In the genomic region with DNA sequence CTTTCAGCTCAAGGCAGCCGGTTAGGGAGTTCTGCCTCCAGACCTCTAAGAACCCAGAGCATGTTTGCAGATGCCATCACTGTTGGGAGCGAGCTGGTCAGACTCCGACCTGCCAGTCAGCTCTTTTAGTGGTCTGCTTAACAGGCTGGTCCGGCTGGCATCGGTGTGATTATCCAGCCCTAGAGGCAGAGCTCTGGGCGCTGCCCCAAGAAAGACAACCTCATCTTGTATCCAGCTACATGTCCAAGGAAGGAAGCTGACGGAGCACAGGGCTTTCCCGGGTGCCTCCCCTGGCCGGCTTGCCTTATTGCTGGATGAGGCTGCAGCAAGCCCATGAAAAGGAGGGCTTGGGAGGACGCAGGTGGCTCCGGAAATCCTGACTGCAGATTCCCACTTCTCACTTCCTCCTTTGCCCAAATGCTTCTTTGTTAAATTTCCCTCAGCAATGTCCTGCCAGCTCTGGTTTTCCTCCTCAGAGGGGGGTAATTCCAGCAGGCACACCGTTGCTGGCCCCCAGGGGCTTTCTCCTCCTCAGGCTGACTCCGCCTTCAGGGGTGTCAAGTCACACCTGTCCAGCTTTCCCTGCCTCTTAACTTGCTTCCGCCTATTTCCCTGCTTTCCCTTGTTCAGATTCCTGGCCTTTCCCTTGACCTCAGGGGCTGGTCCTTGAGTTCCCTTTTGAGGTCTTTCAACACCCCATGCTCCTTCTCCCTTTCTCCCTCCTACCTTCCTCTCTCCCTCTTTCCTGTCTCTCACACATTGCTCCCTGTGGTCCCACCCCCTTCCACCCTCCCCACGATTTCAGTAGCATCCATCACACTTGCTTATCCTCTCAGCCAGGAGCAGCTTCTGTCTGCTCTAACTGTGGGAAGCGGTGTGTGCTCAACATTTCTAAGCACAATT, we compare ENCODE assay signal across 9 mouse cellular contexts. TPM values are rescaled to one million over a fixed set of nuclear protein-coding genes. Genes with fewer than 3 reads are reported as not detected.
DNase-seq lines count a peak whose midpoint lies in the region; ATAC-seq and TF ChIP-seq lines count a peak whose summit lies in the region.
"Had no signal": no experiment of that assay in that cellular context is flagged by ENCODE, and none has a peak within 500 bp of the region (broad histone marks: within the 10 kb centered on the region; RNA-seq: fewer than 3 reads in every experiment).

No protein-coding gene starts in this region.

- H3K9me3 ChIP-seq in forebrain, embryonic 11.5 days (ENCODE audit: control insufficient read depth, low read length), result no peaks in the 10 kb centered on the region
- no peaks in the 10 kb centered on the region for H3K9me3 ChIP-seq in heart, embryonic 16.5 days (replicated peaks; ENCODE audit: control insufficient read depth, low read length)
- no peaks in the 10 kb centered on the region for H3K9me3 ChIP-seq in stomach, postnatal 0 days (ENCODE audit: control insufficient read depth, low read length)

- WGBS in forebrain, embryonic 11.5 days, result 29% methylated on average over 16 of the region's 16 CpGs
- 16% methylated on average over 16 of the region's 16 CpGs for WGBS in heart, embryonic 16.5 days
- WGBS in stomach, postnatal 0 days, result 18% methylated on average over 16 of the region's 16 CpGs

- no peak overlapping the region for H3K4me2 ChIP-seq in forebrain, embryonic 11.5 days (ENCODE audit: low read depth, low read length, severe bottlenecking)
- peak overlapping the region; percentile 61 for H3K4me2 ChIP-seq in heart, embryonic 16.5 days (ENCODE audit: low read depth, low read length)
- peak overlapping the region; percentile 46 for H3K4me2 ChIP-seq in stomach, postnatal 0 days (replicated peaks; ENCODE audit: low read depth)

- ATAC-seq in forebrain, embryonic 11.5 days (replicated peaks; ENCODE audit: low FRiP score), result 0 out of 2 replicates have a peak, but pooled peaks have one; percentile 23
- ATAC-seq in heart, embryonic 16.5 days (replicated peaks; ENCODE audit: extremely low read depth, insufficient read depth, low FRiP score), result peak; percentile 49
- ATAC-seq in stomach, postnatal 0 days (ENCODE audit: low FRiP score, low TSS enrichment), result 0 out of 2 replicates have a peak, but pooled peaks have one; percentile 49

- H3K4me3 ChIP-seq in forebrain, embryonic 11.5 days (ENCODE audit: low read depth, low read length), result no peak overlapping the region
- H3K4me3 ChIP-seq in heart, embryonic 16.5 days (ENCODE audit: low read length), result peak overlapping the region; percentile 20
- no peak overlapping the region; the same call in 1 of the 2 replicates for H3K4me3 ChIP-seq in stomach, postnatal 0 days (ENCODE audit: low read depth, low read length)
- H3K4me3 ChIP-seq: myocyte had no signal

- peaks cover 20% of the 10 kb centered on the region for H3K4me1 ChIP-seq in forebrain, embryonic 11.5 days (replicated peaks; ENCODE audit: control insufficient read depth, insufficient read depth, low read length)
- H3K4me1 ChIP-seq in heart, embryonic 16.5 days (ENCODE audit: control insufficient read depth, insufficient read depth, low read length), result peaks cover 33% of the 10 kb centered on the region
- 0 out of 2 replicates have a peak, but pooled peaks cover 2% of the 10 kb centered on the region for H3K4me1 ChIP-seq in stomach, postnatal 0 days (replicated peaks; ENCODE audit: control insufficient read depth, insufficient read depth)

- no peak overlapping the region for H3K27ac ChIP-seq in forebrain, embryonic 11.5 days (ENCODE audit: low read depth, low read length)
- peak overlapping the region; percentile 78 for H3K27ac ChIP-seq in heart, embryonic 16.5 days (ENCODE audit: low read length)
- no peak overlapping the region for H3K27ac ChIP-seq in stomach, postnatal 0 days (replicated peaks)

- H3K36me3 ChIP-seq in forebrain, embryonic 11.5 days (ENCODE audit: control insufficient read depth, insufficient read depth, low read length), result no peaks in the 10 kb centered on the region
- no peaks in the 10 kb centered on the region for H3K36me3 ChIP-seq in heart, embryonic 16.5 days (ENCODE audit: control insufficient read depth, insufficient read depth)
- no peaks in the 10 kb centered on the region for H3K36me3 ChIP-seq in stomach, postnatal 0 days (ENCODE audit: control insufficient read depth, insufficient read depth, low read length)

- no peak for TF ChIP-seq CTCF in stomach, postnatal 0 days (IDR thresholded peaks at IDR 0.05; ENCODE audit: low read depth)

- H3K27me3 ChIP-seq in forebrain, embryonic 11.5 days (ENCODE audit: control insufficient read depth, insufficient read depth, low read length), result no peaks in the 10 kb centered on the region
- no peaks in the 10 kb centered on the region for H3K27me3 ChIP-seq in heart, embryonic 16.5 days (ENCODE audit: control insufficient read depth, insufficient read depth, low read length)
- H3K27me3 ChIP-seq in stomach, postnatal 0 days (ENCODE audit: control insufficient read depth, insufficient read depth, low read length), result no peaks in the 10 kb centered on the region

- DNase-seq in layer of hippocampus, adult 11-12 months (ENCODE audit: low spot score), result peak; percentile 15
- no peak for DNase-seq in layer of hippocampus, adult 9-10 months (ENCODE audit: low spot score)
- no peak for DNase-seq in forebrain, embryonic 11.5 days (ENCODE audit: low spot score)
- DNase-seq in kidney, postnatal 25 days, result peak; percentile 51 to 64
- peak; percentile 81 for DNase-seq in lung, postnatal 36 days
- DNase-seq in stomach, postnatal 0 days (ENCODE audit: low spot score), result peak; percentile 37
- DNase-seq in thymus, postnatal 14 days, result no peak

- no peak for TF ChIP-seq EP300 in stomach, postnatal 0 days (optimal IDR thresholded peaks at IDR 0.05)

- H3K9ac ChIP-seq in forebrain, embryonic 11.5 days (ENCODE audit: low read length), result peak overlapping the region; percentile 17; the same call in 1 of the 2 replicates
- H3K9ac ChIP-seq in heart, embryonic 16.5 days (ENCODE audit: low read length), result peak overlapping the region; percentile 49
- H3K9ac ChIP-seq in stomach, postnatal 0 days (ENCODE audit: low read length), result peak overlapping the region; percentile 38; the same call in 1 of the 2 replicates

RNA-seq across cellular contexts. Expression of a gene that starts 58.7 kb away (rescaled TPM):
- 19.6 and 24.1 TPM in 2 replicates for polyA plus RNA-seq in forebrain, embryonic 11.5 days (2014; fragmentation: Nextera tagmentation; extraction: Ambion mirVana)
- 31.9 and 40.2 TPM in 2 replicates for polyA plus RNA-seq in heart, embryonic 16.5 days (2015; fragmentation: Nextera tagmentation; extraction: Ambion mirVana)
- polyA plus RNA-seq in stomach, postnatal 0 days (2015; fragmentation: Nextera tagmentation; extraction: Ambion mirVana), result 12.9 and 14.4 TPM in 2 replicates

Comparison
In these comparisons a context has a peak if more than half of its experiments do, and no peak if none do; other contexts are left out.
1. DNase-seq: peak in layer of hippocampus, adult 11-12 months (single experiment), kidney, postnatal 25 days (2 of 2), lung, postnatal 36 days (single experiment) and stomach, postnatal 0 days (single experiment); none in layer of hippocampus, adult 9-10 months (single experiment), forebrain, embryonic 11.5 days (single experiment) and thymus, postnatal 14 days (single experiment).
2. Peak in every context shown above with its lines, with median percentiles within 50 percentile points of each other: ATAC-seq and H3K9ac ChIP-seq.